Comparison of ENCODE assay signal across 8 mouse cellular contexts in genomic region chr6:48582037-48582436, GRCm38 (mm10). TPM values are rescaled to one million over a fixed set of nuclear protein-coding genes. Genes with fewer than 3 reads are reported as not detected.
DNase-seq lines count a peak whose midpoint lies in the region; ATAC-seq and TF ChIP-seq lines count a peak whose summit lies in the region.

No protein-coding gene starts in this region.

- H3K9me3 ChIP-seq in hindbrain, embryonic 13.5 days: no peaks in the 10 kb centered on the region

- no peak overlapping the region for H3K4me3 ChIP-seq in hindbrain, embryonic 13.5 days
- no peak overlapping the region for H3K4me3 ChIP-seq in myocyte

- WGBS in hindbrain, embryonic 13.5 days: 74% methylated on average over 3 of the region's 3 CpGs

- H3K27me3 ChIP-seq in hindbrain, embryonic 13.5 days: no peaks in the 10 kb centered on the region
- H3K27me3 ChIP-seq in myocyte (ENCODE audit: control insufficient read depth, insufficient read depth, insufficient read length): no peaks in the 10 kb centered on the region

- no peak for TF ChIP-seq POLR2A in brain, embryonic 14.5 days (IDR thresholded peaks at IDR 0.05; ENCODE audit: borderline replicate concordance, extremely low read depth, insufficient read depth, insufficient read length, poor library complexity, severe bottlenecking)
- no peak for TF ChIP-seq POLR2A in myocyte (IDR thresholded peaks at IDR 0.05; ENCODE audit: insufficient read length, low read depth)

- no peak overlapping the region for H3K9ac ChIP-seq in hindbrain, embryonic 13.5 days

- peak; percentile 19; the same call in 1 of the 2 replicates for TF ChIP-seq CTCF in brain, embryonic 14.5 days (IDR thresholded peaks at IDR 0.05; ENCODE audit: borderline replicate concordance, extremely low read depth, insufficient read depth, insufficient read length)

- no peak overlapping the region for H3K4me2 ChIP-seq in hindbrain, embryonic 13.5 days
- peak overlapping the region; percentile 37 for H3K4me2 ChIP-seq in myocyte (ENCODE audit: low read depth)

- H3K36me3 ChIP-seq in hindbrain, embryonic 13.5 days: no peaks in the 10 kb centered on the region
- H3K36me3 ChIP-seq in myocyte (ENCODE audit: control insufficient read depth, insufficient read depth): no peaks in the 10 kb centered on the region

- H3K79me2 ChIP-seq in myocyte (ENCODE audit: control insufficient read depth, insufficient read depth): no peaks in the 10 kb centered on the region

- DNase-seq in cerebellum, adult 11-12 months: no peak
- DNase-seq in left cerebral cortex, postnatal 14 days (ENCODE audit: low spot score in 2 of 2): peak; percentile 68 to 73
- no peak for DNase-seq in left cerebral cortex, postnatal 4 days
- peak; percentile 77 for DNase-seq in brain, embryonic 14.5 days (ENCODE audit: low read depth)
- DNase-seq in spleen, adult 12 weeks (ENCODE audit: low spot score): no peak

- no peak overlapping the region for H3K27ac ChIP-seq in hindbrain, embryonic 13.5 days

- H3K4me1 ChIP-seq in hindbrain, embryonic 13.5 days (replicated peaks): no peaks in the 10 kb centered on the region

- intact Hi-C loops in left cerebral cortex, postnatal 14 days (cut with DNase I): loop anchor here (2.0 kb wide), 1 partner anchor 61 kb away; no protein-coding TSS in a partner anchor
- intact Hi-C loops in left cerebral cortex, postnatal 4 days (cut with DNase I): loop anchor here (5.0 kb wide), 1 partner anchor 60 kb away; no protein-coding TSS in a partner anchor

- no peak overlapping the region for H3ac ChIP-seq in myocyte (ENCODE audit: control insufficient read depth, insufficient read length)

- 0 out of 2 replicates have a peak, but pooled peaks have one; percentile 31 for ATAC-seq in cerebellum, adult (ENCODE audit: insufficient number of reproducible peaks, low FRiP score, low TSS enrichment)
- peak; percentile 52 for ATAC-seq in hindbrain, embryonic 13.5 days (ENCODE audit: low FRiP score)

TF ChIP-seq in myocyte, 11 proteins besides CTCF, POLR2A, EP300 and RAD21:
- TF ChIP-seq USF1 (IDR thresholded peaks at IDR 0.05; ENCODE audit: low read depth) (no peak), POLR2AphosphoS2 (IDR thresholded peaks at IDR 0.05; ENCODE audit: insufficient read length, low read depth) (no peak), MAX (IDR thresholded peaks at IDR 0.05; ENCODE audit: low read depth) (no peak), TCF12 (IDR thresholded peaks at IDR 0.05; ENCODE audit: insufficient read depth, poor library complexity, severe bottlenecking) (no peak), E2F4 (IDR thresholded peaks at IDR 0.05; ENCODE audit: insufficient read depth) (no peak), SRF (IDR thresholded peaks at IDR 0.05; ENCODE audit: control insufficient read depth, insufficient read length, low read depth) (no peak), MYOD1 (IDR thresholded peaks at IDR 0.05; ENCODE audit: control insufficient read depth in 1 of 3, insufficient read length in 2 of 3, low read depth in 2 of 3) (no peak), CEBPB (IDR thresholded peaks at IDR 0.05; ENCODE audit: insufficient read depth, poor library complexity, severe bottlenecking) (no peak), TCF3 (IDR thresholded peaks at IDR 0.05; ENCODE audit: insufficient read length, low read depth) (no peak), REST (IDR thresholded peaks at IDR 0.05; ENCODE audit: insufficient read depth, insufficient read length) (no peak), MYOG (IDR thresholded peaks at IDR 0.05; ENCODE audit: control insufficient read depth in 1 of 3, insufficient read depth in 1 of 3, insufficient read length in 2 of 3, low read depth in 2 of 3) (no peak)

RNA-seq across cellular contexts. Expression of gene Gm45021, which starts 7.4 kb away (rescaled TPM):
- total RNA-seq in left cerebral cortex, postnatal 14 days (2021): not detected
- total RNA-seq in left cerebral cortex, postnatal 4 days (2021): not detected
- polyA plus RNA-seq in brain, embryonic 14.5 days (2012; rRNA removed): not detected in 2 replicates
- polyA plus RNA-seq in hindbrain, embryonic 13.5 days (2015; fragmentation: Nextera tagmentation; extraction: Ambion mirVana): 0.56 TPM in 1 of 2 replicates, not detected in the other
- polyA plus RNA-seq in myocyte (2012; fragmentation: generic; extraction: Trizol): not detected

RNA-seq across cellular contexts. Expression of gene Rarres2, which starts 9.4 kb away (rescaled TPM):
- total RNA-seq in left cerebral cortex, postnatal 14 days (2021): 10 to 100 TPM; 10.3 to 10.9 TPM
- 1 to 10 TPM; 6.9 to 7.0 TPM for total RNA-seq in left cerebral cortex, postnatal 4 days (2021)
- polyA plus RNA-seq in brain, embryonic 14.5 days (2012; rRNA removed): 2.8 and 3.1 TPM in 2 replicates
- 5.2 and 6.0 TPM in 2 replicates for polyA plus RNA-seq in hindbrain, embryonic 13.5 days (2015; fragmentation: Nextera tagmentation; extraction: Ambion mirVana)
- 0.17 TPM for polyA plus RNA-seq in myocyte (2012; fragmentation: generic; extraction: Trizol)

RNA-seq across cellular contexts. Expression of gene Repin1, which starts 11.6 kb away (rescaled TPM):
- 10 to 100 TPM; 34.0 to 36.7 TPM for total RNA-seq in left cerebral cortex, postnatal 14 days (2021)
- 10 to 100 TPM; 27.1 to 28.6 TPM for total RNA-seq in left cerebral cortex, postnatal 4 days (2021)
- polyA plus RNA-seq in brain, embryonic 14.5 days (2012; rRNA removed): 60.0 and 69.2 TPM in 2 replicates
- 39.3 and 41.8 TPM in 2 replicates for polyA plus RNA-seq in hindbrain, embryonic 13.5 days (2015; fragmentation: Nextera tagmentation; extraction: Ambion mirVana)
- 15.3 TPM for polyA plus RNA-seq in myocyte (2012; fragmentation: generic; extraction: Trizol)

RNA-seq across cellular contexts. Expression of gene Gm44965, which starts 11.7 kb away (rescaled TPM):
- total RNA-seq in left cerebral cortex, postnatal 14 days (2021): not detected
- not detected for total RNA-seq in left cerebral cortex, postnatal 4 days (2021)
- not detected in 2 replicates for polyA plus RNA-seq in brain, embryonic 14.5 days (2012; rRNA removed)
- polyA plus RNA-seq in hindbrain, embryonic 13.5 days (2015; fragmentation: Nextera tagmentation; extraction: Ambion mirVana): not detected in 2 replicates
- 1.5 TPM for polyA plus RNA-seq in myocyte (2012; fragmentation: generic; extraction: Trizol)

RNA-seq across cellular contexts. Expression of gene Zfp775, which starts 19.8 kb away (rescaled TPM):
- 1 to 10 TPM; 6.0 to 7.4 TPM for total RNA-seq in left cerebral cortex, postnatal 14 days (2021)
- total RNA-seq in left cerebral cortex, postnatal 4 days (2021): 10 to 100 TPM in 1 of 2 experiments, 1 to 10 TPM in 1; 9.8 to 10.5 TPM
- 14.6 and 15.0 TPM in 2 replicates for polyA plus RNA-seq in brain, embryonic 14.5 days (2012; rRNA removed)
- 14.7 and 15.0 TPM in 2 replicates for polyA plus RNA-seq in hindbrain, embryonic 13.5 days (2015; fragmentation: Nextera tagmentation; extraction: Ambion mirVana)
- 4.1 TPM for polyA plus RNA-seq in myocyte (2012; fragmentation: generic; extraction: Trizol)

Comparison
In these comparisons a context has a peak if more than half of its experiments do, and no peak if none do; other contexts are left out.
1. DNase-seq: peak in left cerebral cortex, postnatal 14 days (2 of 2) and brain, embryonic 14.5 days (single experiment); none in cerebellum, adult 11-12 months (single experiment), left cerebral cortex, postnatal 4 days (single experiment) and spleen, adult 12 weeks (single experiment).